Mouse (Mus musculus) hindbrain, embryonic 15.5 days (tissue): ENCODE measurements around the gene Ube2o. TPM values are rescaled to one million over a fixed set of nuclear protein-coding genes. Genes with fewer than 3 reads are reported as not detected.

Experiments used
- ATAC-seq: fragments of 200-750 bp; cut with Nextera tagmentation; 2 replicates; pipeline ENCODE4 v1.8.0; 2017; ENCODE audit warnings: low read depth, moderate number of reproducible peaks, moderate TSS enrichment; ENCODE audit not compliant: low FRiP score
- H3K27ac ChIP-seq: fragments of 300-500 bp; sonication (generic); replicated peaks from 2 replicates; pipeline ENCODE4 v1.5.1; 2015; ENCODE audit warnings: mild to moderate bottlenecking, inconsistent platforms
- H3K27me3 ChIP-seq: fragments of 300-500 bp; sonication (generic); 2 replicates; pipeline ENCODE4 v1.6.1; 2015; ENCODE audit warnings: control low read depth, inconsistent platforms
- H3K36me3 ChIP-seq: fragments of 300-500 bp; sonication (generic); 2 replicates; pipeline ENCODE4 v1.6.1; 2015; ENCODE audit warnings: control low read depth, inconsistent platforms
- H3K4me1 ChIP-seq: fragments of 300-500 bp; sonication (generic); replicated peaks from 2 replicates; pipeline ENCODE4 v1.6.1; 2015; ENCODE audit warnings: control low read depth, inconsistent platforms
- H3K4me2 ChIP-seq: fragments of 300-500 bp; sonication (generic); 2 replicates; pipeline ENCODE4 v1.6.1; 2015; ENCODE audit warnings: moderate library complexity, mild to moderate bottlenecking, inconsistent platforms
- H3K4me3 ChIP-seq: fragments of 300-500 bp; sonication (generic); 2 replicates; pipeline ENCODE4 v1.5.1; 2015; ENCODE audit warnings: mild to moderate bottlenecking, inconsistent platforms
- H3K9ac ChIP-seq: fragments of 300-500 bp; sonication (generic); 2 replicates; pipeline ENCODE4 v1.6.1; 2015; ENCODE audit warnings: inconsistent platforms
- H3K9me3 ChIP-seq: fragments of 300-500 bp; sonication (generic); 2 replicates; pipeline ENCODE4 v1.6.1; 2016; ENCODE audit warnings: control low read depth, inconsistent platforms
- WGBS: fragments of 180-500 bp; shearing (Covaris S2); methylation state at CpG from one replicate; pipeline ENCODE4 v1.1.7; 2015; 5-methylcytosine and 5-hydroxymethylcytosine counted together
- polyA plus RNA-seq: library from polyadenylated mRNA; unstranded; fragments of >200 nt; fragmentation: Nextera tagmentation; extraction: Ambion mirVana; gene quantifications from 2 replicates; pipeline ENCODE4 v1.2.1, GENCODE M21; 2015

Gene Ube2o
- polyA plus RNA-seq, 1 experiment from 2014 or later, result 36.7 TPM

GRCm38 (mm10) chr11:116572756-116573543 lies 8.3 kb downstream of the Ube2o start:
- H3K27ac ChIP-seq, result peak overlapping the region; percentile 17; the same call in 1 of the 2 replicates
- H3K4me3 ChIP-seq, result no peak overlapping the region
- no peak overlapping the region for H3K4me2 ChIP-seq
- no peaks in the 10 kb centered on the region for H3K27me3 ChIP-seq
- no peak for ATAC-seq
- no peaks in the 10 kb centered on the region for H3K9me3 ChIP-seq
- no peaks in the 10 kb centered on the region for H3K36me3 ChIP-seq
- H3K4me1 ChIP-seq, result peaks cover 68% of the 10 kb centered on the region
- H3K9ac ChIP-seq, result no peak overlapping the region
- 56% methylated on average over 12 of the region's 12 CpGs for WGBS

- WGBS, result 81% methylated on average over 19 of the region's 19 CpGs
- no peak overlapping the region for H3K27ac ChIP-seq
- no peak overlapping the region for H3K4me3 ChIP-seq
- peaks cover 72% of the 10 kb centered on the region for H3K4me1 ChIP-seq
- H3K9me3 ChIP-seq, result no peaks in the 10 kb centered on the region
- H3K4me2 ChIP-seq, result no peak overlapping the region
- no peaks in the 10 kb centered on the region for H3K27me3 ChIP-seq
- no peak for ATAC-seq
- H3K36me3 ChIP-seq, result no peaks in the 10 kb centered on the region
- H3K9ac ChIP-seq, result no peak overlapping the region
These were observed 9.2 kb downstream of the Ube2o start for GRCm38 (mm10) chr11:116571767-116572679.

GRCm38 (mm10) chr11:116570821-116571220 lies 10.4 kb downstream of the Ube2o start:
- ATAC-seq, result no peak
- Histone ChIP-seq H3K4me2 (no peak overlapping the region), H3K36me3 (no peaks in the 10 kb centered on the region), H3K9me3 (no peaks in the 10 kb centered on the region), H3K9ac (no peak overlapping the region), H3K27me3 (no peaks in the 10 kb centered on the region), H3K4me1 (peaks cover 60% of the 10 kb centered on the region), H3K4me3 (no peak overlapping the region), H3K27ac (no peak overlapping the region)
- 82% methylated on average over 7 of the region's 7 CpGs for WGBS

GRCm38 (mm10) chr11:116567531-116567930 lies 13.7 kb downstream of the Ube2o start:
- Histone ChIP-seq H3K9me3 (no peaks in the 10 kb centered on the region), H3K9ac (no peak overlapping the region), H3K36me3 (no peaks in the 10 kb centered on the region), H3K4me2 (no peak overlapping the region), H3K4me3 (no peak overlapping the region), H3K27ac (no peak overlapping the region), H3K27me3 (no peaks in the 10 kb centered on the region), H3K4me1 (peaks cover 31% of the 10 kb centered on the region)
- ATAC-seq, result no peak
- 81% methylated on average over 8 of the region's 8 CpGs for whole genome bisulfite sequencing

GRCm38 (mm10) chr11:116565283-116566041 lies 15.8 kb downstream of the Ube2o start:
- no peak overlapping the region for H3K4me3 ChIP-seq
- 81% methylated on average over 7 of the region's 7 CpGs for WGBS
- H3K4me1 ChIP-seq, result peaks cover 15% of the 10 kb centered on the region
- no peak overlapping the region for H3K9ac ChIP-seq
- no peaks in the 10 kb centered on the region for H3K27me3 ChIP-seq
- H3K27ac ChIP-seq, result no peak overlapping the region
- no peak for ATAC-seq
- H3K9me3 ChIP-seq, result no peaks in the 10 kb centered on the region
- H3K36me3 ChIP-seq, result no peaks in the 10 kb centered on the region
- no peak overlapping the region for H3K4me2 ChIP-seq

GRCm38 (mm10) chr11:116556308-116556707 lies 24.9 kb downstream of the Ube2o start:
- Histone ChIP-seq H3K27me3 (no peaks in the 10 kb centered on the region), H3K9ac (no peak overlapping the region), H3K4me2 (no peak overlapping the region), H3K36me3 (no peaks in the 10 kb centered on the region), H3K27ac (0 out of 2 replicates have a peak overlapping the region, but pooled peaks have one; percentile 1), H3K9me3 (no peaks in the 10 kb centered on the region), H3K4me3 (no peak overlapping the region), H3K4me1 (peaks cover 41% of the 10 kb centered on the region)
- WGBS, result 64% methylated on average over 6 of the region's 6 CpGs
- ATAC-seq, result no peak

GRCm38 (mm10) chr11:116555572-116555971 lies 25.7 kb downstream of the Ube2o start:
- H3K9ac ChIP-seq, result no peak overlapping the region

GRCm38 (mm10) chr11:116554171-116554878 lies 26.9 kb downstream of the Ube2o start:
- no peak overlapping the region for H3K4me2 ChIP-seq
- no peaks in the 10 kb centered on the region for H3K27me3 ChIP-seq
- ATAC-seq, result no peak
- no peak overlapping the region for H3K27ac ChIP-seq
- H3K9me3 ChIP-seq, result no peaks in the 10 kb centered on the region
- H3K4me1 ChIP-seq, result peaks cover 59% of the 10 kb centered on the region
- H3K9ac ChIP-seq, result no peak overlapping the region
- 43% methylated on average over 12 of the region's 12 CpGs for WGBS
- H3K4me3 ChIP-seq, result no peak overlapping the region
- no peaks in the 10 kb centered on the region for H3K36me3 ChIP-seq

More at GRCm38 (mm10) chr11:116555572-116555971, 25.7 kb downstream of the Ube2o start:
- peaks cover 48% of the 10 kb centered on the region for H3K4me1 ChIP-seq
- H3K4me2 ChIP-seq, result no peak overlapping the region
- H3K27ac ChIP-seq, result 0 out of 2 replicates have a peak overlapping the region, but pooled peaks have one; percentile 1
- H3K27me3 ChIP-seq, result no peaks in the 10 kb centered on the region
- 67% methylated on average over 1 of the region's 1 CpGs for WGBS
- H3K4me3 ChIP-seq, result no peak overlapping the region
- H3K36me3 ChIP-seq, result no peaks in the 10 kb centered on the region
- 0 out of 2 replicates have a peak, but pooled peaks have one; percentile 27 for ATAC-seq
- no peaks in the 10 kb centered on the region for H3K9me3 ChIP-seq

- H3K4me2 ChIP-seq, result no peak overlapping the region
- no peak overlapping the region for H3K4me3 ChIP-seq
- H3K9ac ChIP-seq, result no peak overlapping the region
- H3K27ac ChIP-seq, result no peak overlapping the region
- H3K4me1 ChIP-seq, result peaks cover 59% of the 10 kb centered on the region
- 0 out of 2 replicates have a peak, but pooled peaks cover 3% of the 10 kb centered on the region for H3K36me3 ChIP-seq
- ATAC-seq, result no peak
- 80% methylated on average over 1 of the region's 1 CpGs for WGBS
- H3K9me3 ChIP-seq, result no peaks in the 10 kb centered on the region
- H3K27me3 ChIP-seq, result no peaks in the 10 kb centered on the region
These were observed 29.1 kb downstream of the Ube2o start for GRCm38 (mm10) chr11:116552194-116552593.

- Histone ChIP-seq H3K27ac (no peak overlapping the region), H3K4me3 (no peak overlapping the region), H3K4me1 (peaks cover 44% of the 10 kb centered on the region), H3K36me3 (peaks cover 15% of the 10 kb centered on the region), H3K27me3 (no peaks in the 10 kb centered on the region), H3K9ac (no peak overlapping the region), H3K4me2 (no peak overlapping the region), H3K9me3 (no peaks in the 10 kb centered on the region)
- no peak for ATAC-seq
- WGBS, result 73% methylated on average over 7 of the region's 7 CpGs
These were observed 30.5 kb downstream of the Ube2o start for GRCm38 (mm10) chr11:116550748-116551147.
